In genomic region chr11:82831008-82831893, GRCm38 (mm10) we compare ENCODE assay signal across 9 mouse cellular contexts. TPM values are rescaled to one million over a fixed set of nuclear protein-coding genes. Genes with fewer than 3 reads are reported as not detected.
DNase-seq lines count a peak whose midpoint lies in the region; ATAC-seq lines count a peak whose summit lies in the region.
"Had no signal": no experiment of that assay in that cellular context is flagged by ENCODE, and none has a peak within 500 bp of the region (broad histone marks: within the 10 kb centered on the region; RNA-seq: fewer than 3 reads in every experiment).

No protein-coding gene starts in this region.

- no peak for DNase-seq in kidney, adult 18-20 months
- DNase-seq in thymus, postnatal 0 days (ENCODE audit: low spot score) = peak; percentile 47
- no peak for DNase-seq in thymus, postnatal 36 days
- no peak for DNase-seq in testis, postnatal 10 days (ENCODE audit: low spot score)
- DNase-seq in cerebellum, postnatal 36 days = no peak
- DNase-seq in gastrocnemius, postnatal 25 days = no peak

- 19% methylated on average over 10 of the region's 10 CpGs for WGBS in kidney, embryonic 16.5 days
- 9% methylated on average over 10 of the region's 10 CpGs for whole genome bisulfite sequencing in hindbrain, embryonic 15.5 days

- H3K4me3 ChIP-seq in kidney, embryonic 16.5 days (ENCODE audit: low read length) = no peak overlapping the region
- peak overlapping the region; percentile 2; the same call in 1 of the 2 replicates for H3K4me3 ChIP-seq in hindbrain, embryonic 15.5 days

- ATAC-seq in kidney, embryonic 16.5 days (ENCODE audit: low FRiP score, low TSS enrichment) = no peak
- ATAC-seq in hindbrain, embryonic 15.5 days (ENCODE audit: low FRiP score, low read depth) = peak; percentile 76

- H3K27ac ChIP-seq in kidney, embryonic 16.5 days (ENCODE audit: low read length) = peak overlapping the region; percentile 53; the same call in 1 of the 2 replicates
- H3K27ac ChIP-seq in hindbrain, embryonic 15.5 days (replicated peaks) = no peak overlapping the region

- H3K9ac ChIP-seq in kidney, embryonic 16.5 days (replicated peaks; ENCODE audit: low read length) = peak overlapping the region; percentile 16; the same call in 1 of the 2 replicates
- H3K9ac ChIP-seq in hindbrain, embryonic 15.5 days = no peak overlapping the region

- peaks cover 3% of the 10 kb centered on the region; the same call in 1 of the 2 replicates for H3K9me3 ChIP-seq in kidney, embryonic 16.5 days (ENCODE audit: low read length)
- no peaks in the 10 kb centered on the region for H3K9me3 ChIP-seq in hindbrain, embryonic 15.5 days

- H3K4me2 ChIP-seq in kidney, embryonic 16.5 days (replicated peaks; ENCODE audit: low read depth, low read length) = peak overlapping the region; percentile 38
- H3K4me2 ChIP-seq in hindbrain, embryonic 15.5 days = peak overlapping the region; percentile 42

- H3K4me1 ChIP-seq in kidney, embryonic 16.5 days (ENCODE audit: insufficient read depth, low read length) = peaks cover 29% of the 10 kb centered on the region
- peaks cover 14% of the 10 kb centered on the region for H3K4me1 ChIP-seq in hindbrain, embryonic 15.5 days (replicated peaks)

- no peaks in the 10 kb centered on the region for H3K36me3 ChIP-seq in kidney, embryonic 16.5 days (ENCODE audit: insufficient read depth, low read length)
- no peaks in the 10 kb centered on the region for H3K36me3 ChIP-seq in hindbrain, embryonic 15.5 days

- H3K27me3 ChIP-seq in kidney, embryonic 16.5 days (ENCODE audit: insufficient read depth, low read length) = no peaks in the 10 kb centered on the region
- no peaks in the 10 kb centered on the region for H3K27me3 ChIP-seq in hindbrain, embryonic 15.5 days
- H3K27me3 ChIP-seq: Patski had no signal

RNA-seq across cellular contexts. Expression of gene Rffl, which starts 39.8 kb away (rescaled TPM):
- polyA plus RNA-seq in kidney, embryonic 16.5 days (2015; fragmentation: Nextera tagmentation; extraction: Ambion mirVana) = 23.7 and 25.0 TPM in 2 replicates
- polyA plus RNA-seq in thymus, postnatal 0 days (2015; fragmentation: Nextera tagmentation; extraction: Ambion mirVana) = 15.8 TPM in 2 replicates
- 4.1 and 4.2 TPM in 2 replicates for polyA plus RNA-seq in hindbrain, embryonic 15.5 days (2015; fragmentation: Nextera tagmentation; extraction: Ambion mirVana)
- 1 to 10 TPM; 6.0 to 6.3 TPM for total RNA-seq in gastrocnemius, postnatal 25 days (2021)

RNA-seq across cellular contexts. Expression of gene Lig3, which starts 50.3 kb away (rescaled TPM):
- 33.2 and 35.4 TPM in 2 replicates for polyA plus RNA-seq in kidney, embryonic 16.5 days (2015; fragmentation: Nextera tagmentation; extraction: Ambion mirVana)
- 19.8 and 21.5 TPM in 2 replicates for polyA plus RNA-seq in thymus, postnatal 0 days (2015; fragmentation: Nextera tagmentation; extraction: Ambion mirVana)
- 22.5 and 22.6 TPM in 2 replicates for polyA plus RNA-seq in hindbrain, embryonic 15.5 days (2015; fragmentation: Nextera tagmentation; extraction: Ambion mirVana)
- total RNA-seq in gastrocnemius, postnatal 25 days (2021) = 10 to 100 TPM; 15.0 to 17.4 TPM

RNA-seq across cellular contexts. Expression of gene Rad51d, which starts 59.2 kb away (rescaled TPM):
- 13.8 and 15.1 TPM in 2 replicates for polyA plus RNA-seq in kidney, embryonic 16.5 days (2015; fragmentation: Nextera tagmentation; extraction: Ambion mirVana)
- polyA plus RNA-seq in thymus, postnatal 0 days (2015; fragmentation: Nextera tagmentation; extraction: Ambion mirVana) = 19.2 and 22.4 TPM in 2 replicates
- polyA plus RNA-seq in hindbrain, embryonic 15.5 days (2015; fragmentation: Nextera tagmentation; extraction: Ambion mirVana) = 10.7 and 12.3 TPM in 2 replicates
- total RNA-seq in gastrocnemius, postnatal 25 days (2021) = 1 to 10 TPM; 3.4 to 5.0 TPM
